Mouse (Mus musculus) neutrophil, adult 83 days (primary cell): Measurements from ENCODE around the gene Sat1. TPM values are rescaled to one million over a fixed set of nuclear protein-coding genes. Genes with fewer than 3 reads are reported as not detected.

Experiments used
- total RNA-seq, 2 experiments: library from RNA; stranded (reverse); gene quantifications; one replicate each; pipeline ENCODE4 v1.2.4; 2023

Sat1 gene
- 100 to 1,000 TPM; 704 to 802 TPM for total RNA-seq

GRCm38 (mm10) chrX:155216271-155216670 lies at the start of gene Sat1:
TSS of gene Sat1 (minus strand) at chrX:155216449.

GRCm38 (mm10) chrX:155262235-155262914 lies 46.1 kb upstream of the Sat1 start, which contains the start of gene Acot9:
TSS of gene Acot9 (plus strand) at chrX:155262443.

Other genes starting within 250 kb of the Sat1 start
- not detected for gene Magea8, start 220.6 kb downstream of the Sat1 start, total RNA-seq
- not detected for gene Magea5, start 153.3 kb downstream of the Sat1 start, total RNA-seq
- gene Magea1, start 126.7 kb downstream of the Sat1 start, total RNA-seq = not detected
- gene Magea2, start 122.8 kb downstream of the Sat1 start, total RNA-seq = not detected
- gene Cldn34b2, start 88.0 kb downstream of the Sat1 start, total RNA-seq = not detected
- 10 to 100 TPM; 44.1 to 52.6 TPM for gene Acot9, start 46.0 kb upstream of the Sat1 start, total RNA-seq
- 10 to 100 TPM; 25.4 to 28.8 TPM for gene Prdx4, start 124.3 kb upstream of the Sat1 start, total RNA-seq